In the genomic region with DNA sequence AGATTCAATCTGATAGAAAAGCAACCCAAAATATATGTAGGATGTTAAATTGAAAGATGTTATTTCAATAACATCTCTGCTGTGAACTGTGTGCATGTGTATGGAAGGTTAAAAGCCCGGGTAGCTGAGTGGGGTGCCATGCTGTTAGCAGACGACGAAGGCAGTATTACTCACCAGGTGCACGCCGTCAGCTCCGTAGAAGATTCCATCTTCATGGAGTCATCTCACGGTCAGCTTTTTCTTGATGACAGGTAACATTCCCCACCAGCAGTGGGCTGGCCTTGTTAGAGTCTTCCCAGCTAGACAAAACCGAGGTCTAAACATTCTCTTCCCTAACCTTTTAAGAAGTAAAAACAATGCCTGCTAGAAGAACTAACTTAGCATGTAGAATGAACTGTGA, we compare ENCODE assay signal across 19 mouse cellular contexts. TPM values are rescaled to one million over a fixed set of nuclear protein-coding genes. Genes with fewer than 3 reads are reported as not detected.
DNase-seq lines count a peak whose midpoint lies in the region; ATAC-seq lines count a peak whose summit lies in the region.
"Had no signal": no experiment of that assay in that cellular context is flagged by ENCODE, and none has a peak within 500 bp of the region (broad histone marks: within the 10 kb centered on the region; RNA-seq: fewer than 3 reads in every experiment).

No protein-coding gene starts in this region.

- peak; percentile 56 for DNase-seq in heart, adult 11 months
- peak; percentile 57 for DNase-seq in midbrain, embryonic 11.5 days (ENCODE audit: low spot score, missing footprints)
- no peak for DNase-seq in midbrain, embryonic 10.5 days (ENCODE audit: low spot score)
- DNase-seq: adrenal gland, adult 2 months; adrenal gland, adult 8-10 months; adrenal gland, postnatal 10 days; adrenal gland, postnatal 14 days; adrenal gland, postnatal 25 days; adrenal gland, postnatal 36 days; B cell, adult 2 months; cerebellum, adult 11 months; cerebellum, adult 11-12 months; cerebellum, adult 18-20 months had no signal

- peaks cover 55% of the 10 kb centered on the region for H3K36me3 ChIP-seq in heart, embryonic 12.5 days
- H3K36me3 ChIP-seq in midbrain, embryonic 11.5 days (ENCODE audit: control insufficient read depth, insufficient read depth, low read length): 0 out of 2 replicates have a peak, but pooled peaks cover 5% of the 10 kb centered on the region
- H3K36me3 ChIP-seq in midbrain, embryonic 10.5 days: peaks cover 82% of the 10 kb centered on the region

- no peaks in the 10 kb centered on the region for H3K9me3 ChIP-seq in heart, embryonic 12.5 days (replicated peaks)
- H3K9me3 ChIP-seq in midbrain, embryonic 11.5 days (ENCODE audit: control insufficient read depth, low read length): no peaks in the 10 kb centered on the region
- no peaks in the 10 kb centered on the region for H3K9me3 ChIP-seq in midbrain, embryonic 10.5 days (replicated peaks)
- H3K9me3 ChIP-seq: G1E had no signal

- 67% methylated on average over 8 of the region's 8 CpGs for WGBS in heart, embryonic 12.5 days
- WGBS in midbrain, embryonic 11.5 days: 95% methylated on average over 8 of the region's 8 CpGs
- 95% methylated on average over 8 of the region's 8 CpGs for WGBS in midbrain, embryonic 10.5 days

- no peak overlapping the region for H3K4me2 ChIP-seq in heart, embryonic 12.5 days
- no peak overlapping the region for H3K4me2 ChIP-seq in midbrain, embryonic 11.5 days

- no peak overlapping the region for H3K4me3 ChIP-seq in heart, embryonic 12.5 days
- no peak overlapping the region for H3K4me3 ChIP-seq in midbrain, embryonic 11.5 days (ENCODE audit: low read depth, low read length)
- no peak overlapping the region for H3K4me3 ChIP-seq in midbrain, embryonic 10.5 days

- H3K27me3 ChIP-seq in heart, embryonic 12.5 days (replicated peaks): no peaks in the 10 kb centered on the region
- H3K27me3 ChIP-seq in midbrain, embryonic 11.5 days (ENCODE audit: control insufficient read depth, insufficient read depth, low read length): no peaks in the 10 kb centered on the region
- no peaks in the 10 kb centered on the region for H3K27me3 ChIP-seq in midbrain, embryonic 10.5 days (ENCODE audit: low read depth, poor library complexity, severe bottlenecking)
- H3K27me3 ChIP-seq: CH12.LX, Patski had no signal

- no peak overlapping the region for H3K27ac ChIP-seq in heart, embryonic 12.5 days (ENCODE audit: poor library complexity, severe bottlenecking)
- no peak overlapping the region for H3K27ac ChIP-seq in midbrain, embryonic 11.5 days (ENCODE audit: low read depth, low read length)
- H3K27ac ChIP-seq in midbrain, embryonic 10.5 days (replicated peaks): no peak overlapping the region

- no peak for ATAC-seq in heart, embryonic 12.5 days (ENCODE audit: insufficient number of reproducible peaks, low FRiP score)
- no peak for ATAC-seq in midbrain, embryonic 11.5 days (ENCODE audit: low FRiP score)
- ATAC-seq: activated CD4-positive, CD25-positive, alpha-beta regulatory T cell, adult 4 months; CD4-positive, CD25-positive, alpha-beta regulatory T cell, adult 4 months; Patski had no signal

- no peak overlapping the region for H3K9ac ChIP-seq in heart, embryonic 12.5 days
- no peak overlapping the region for H3K9ac ChIP-seq in midbrain, embryonic 11.5 days (ENCODE audit: low read length)

- no peaks in the 10 kb centered on the region for H3K4me1 ChIP-seq in heart, embryonic 12.5 days (replicated peaks)
- no peaks in the 10 kb centered on the region for H3K4me1 ChIP-seq in midbrain, embryonic 11.5 days (ENCODE audit: control insufficient read depth, insufficient read depth, low read length)
- H3K4me1 ChIP-seq in midbrain, embryonic 10.5 days: no peaks in the 10 kb centered on the region

RNA-seq across cellular contexts. Expression of gene Rhbdl3, which starts 36.6 kb away (rescaled TPM):
- 0.42 and 0.59 TPM in 2 replicates for polyA plus RNA-seq in heart, embryonic 12.5 days (2016; fragmentation: Nextera tagmentation; extraction: Ambion mirVana)
- polyA plus RNA-seq in midbrain, embryonic 11.5 days (2014; fragmentation: Nextera tagmentation; extraction: Ambion mirVana): 14.9 and 15.2 TPM in 2 replicates
- polyA plus RNA-seq in midbrain, embryonic 10.5 days (2016; fragmentation: Nextera tagmentation; extraction: Ambion mirVana): 12.6 and 14.7 TPM in 2 replicates

RNA-seq across cellular contexts. Expression of gene Rhot1, which starts 55.3 kb away (rescaled TPM):
- polyA plus RNA-seq in heart, embryonic 12.5 days (2016; fragmentation: Nextera tagmentation; extraction: Ambion mirVana): 64.3 and 68.0 TPM in 2 replicates
- polyA plus RNA-seq in midbrain, embryonic 11.5 days (2014; fragmentation: Nextera tagmentation; extraction: Ambion mirVana): 66.0 and 79.2 TPM in 2 replicates
- 56.2 and 56.9 TPM in 2 replicates for polyA plus RNA-seq in midbrain, embryonic 10.5 days (2016; fragmentation: Nextera tagmentation; extraction: Ambion mirVana)
